Mouse (Mus musculus): ENCODE measurements around the gene Gm49366.

The Gm49366 gene

GRCm38 (mm10) chr12:84032854-84033253 is 5.9 kb upstream of the Gm49366 start:
- 97% methylated on average over 4 of the region's 4 CpGs for WGBS

GRCm38 (mm10) chr12:84033302-84033701 is 5.4 kb upstream of the Gm49366 start:
- WGBS, result 91% methylated on average over 2 of the region's 2 CpGs

GRCm38 (mm10) chr12:84034108-84034507 is 4.6 kb upstream of the Gm49366 start:
- WGBS, result 78% methylated on average over 4 of the region's 4 CpGs

- WGBS, result 6% methylated on average over 32 of the region's 32 CpGs
Measured at GRCm38 (mm10) chr12:84038241-84038640, 494 bp upstream of the Gm49366 start, which contains the start of gene Acot4. Acot4 (plus strand) TSS chr12:84038379.

- WGBS, result 94% methylated on average over 5 of the region's 5 CpGs
Measured at GRCm38 (mm10) chr12:84042248-84042647, 3.5 kb downstream of the Gm49366 start.

- 76% methylated on average over 2 of the region's 2 CpGs for WGBS
Measured at GRCm38 (mm10) chr12:84044045-84044444, 5.3 kb downstream of the Gm49366 start.

- WGBS, result 95% methylated on average over 1 of the region's 1 CpGs
Measured at GRCm38 (mm10) chr12:84046906-84047305, 8.2 kb downstream of the Gm49366 start.

- 90% methylated on average over 5 of the region's 5 CpGs for WGBS
Measured at GRCm38 (mm10) chr12:84050744-84051143, 12.0 kb downstream of the Gm49366 start.

GRCm38 (mm10) chr12:84051937-84052474 is 13.3 kb downstream of the Gm49366 start, which contains the start of gene Acot3:
Acot3 (plus strand) TSS chr12:84052144.
- whole genome bisulfite sequencing, result 94% methylated on average over 5 of the region's 5 CpGs

GRCm38 (mm10) chr12:84052609-84053008 is 13.9 kb downstream of the Gm49366 start:
- 85% methylated on average over 7 of the region's 7 CpGs for WGBS

- WGBS, result 10% methylated on average over 16 of the region's 16 CpGs
Measured at GRCm38 (mm10) chr12:84053173-84053572, 14.4 kb downstream of the Gm49366 start.

- WGBS, result 4% methylated on average over 41 of the region's 46 CpGs
Measured at GRCm38 (mm10) chr12:84053679-84054391, 15.1 kb downstream of the Gm49366 start.

- 42% methylated on average over 2 of the region's 2 CpGs for WGBS
Measured at GRCm38 (mm10) chr12:84060946-84061345, 22.2 kb downstream of the Gm49366 start.

- WGBS, result 93% methylated on average over 20 of the region's 20 CpGs
Measured at GRCm38 (mm10) chr12:84062336-84062735, 23.6 kb downstream of the Gm49366 start.

- WGBS, result 72% methylated on average over 5 of the region's 5 CpGs
Measured at GRCm38 (mm10) chr12:84063228-84063627, 24.5 kb downstream of the Gm49366 start.

GRCm38 (mm10) chr12:84063833-84064232 is 25.1 kb downstream of the Gm49366 start:
- 78% methylated on average over 2 of the region's 2 CpGs for WGBS

GRCm38 (mm10) chr12:84064621-84065020 is 25.9 kb downstream of the Gm49366 start:
- WGBS, result 79% methylated on average over 8 of the region's 8 CpGs

- WGBS, result 93% methylated on average over 4 of the region's 4 CpGs
Measured at GRCm38 (mm10) chr12:84067752-84068151, 29.0 kb downstream of the Gm49366 start.

- WGBS, result 78% methylated on average over 8 of the region's 8 CpGs
Measured at GRCm38 (mm10) chr12:84068296-84068695, 29.6 kb downstream of the Gm49366 start.

GRCm38 (mm10) chr12:84068986-84069385 is 30.3 kb downstream of the Gm49366 start, which contains the start of gene Acot5:
Acot5 (plus strand) TSS chr12:84069325.
- WGBS, result 59% methylated on average over 9 of the region's 9 CpGs

GRCm38 (mm10) chr12:84069582-84069981 is 30.8 kb downstream of the Gm49366 start:
- 3% methylated on average over 40 of the region's 52 CpGs for WGBS

- 51% methylated on average over 2 of the region's 2 CpGs for WGBS
Measured at GRCm38 (mm10) chr12:84071696-84072095, 33.0 kb downstream of the Gm49366 start.

- WGBS, result 90% methylated on average over 4 of the region's 4 CpGs
Measured at GRCm38 (mm10) chr12:84077371-84077990, 38.7 kb downstream of the Gm49366 start.

Measured in cerebral cortex, adult 2 months (tissue).